Mouse (Mus musculus) forebrain, embryonic 10.5 days (tissue): ENCODE data around the gene Shmt2. TPM values are rescaled to one million over a fixed set of nuclear protein-coding genes. Genes with fewer than 3 reads are reported as not detected.
A peak's percentile ranks its signal among the peaks of the same experiment; 100 is the strongest.

ENCODE experiments used
- DNase-seq: peaks from one replicate; pipeline ENCODE4 v3.0.0-alpha.2; 2017; ENCODE audit warnings: low spot score; ENCODE audit errors: extremely low spot score
- H3K27ac ChIP-seq: fragments of 300-500 bp; sonication (generic); 2 replicates; pipeline ENCODE4 v1.5.1; 2016; ENCODE audit warnings: mild to moderate bottlenecking
- H3K27me3 ChIP-seq: fragments of 300-500 bp; sonication (generic); 2 replicates; pipeline ENCODE4 v1.6.1; 2016; ENCODE audit warnings: mild to moderate bottlenecking; ENCODE audit not compliant: poor library complexity, severe bottlenecking
- H3K36me3 ChIP-seq: fragments of 300-500 bp; sonication (generic); replicated peaks from 2 replicates; pipeline ENCODE4 v1.6.1; 2016; ENCODE audit warnings: mild to moderate bottlenecking, moderate library complexity
- H3K4me1 ChIP-seq: fragments of 300-500 bp; sonication (generic); 2 replicates; pipeline ENCODE4 v1.6.1; 2016
- H3K4me3 ChIP-seq: fragments of 300-500 bp; sonication (generic); 2 replicates; pipeline ENCODE4 v1.5.1; 2016; ENCODE audit warnings: mild to moderate bottlenecking, moderate library complexity
- H3K9me3 ChIP-seq: fragments of 300-500 bp; sonication (generic); 2 replicates; pipeline ENCODE4 v1.6.1; 2016; ENCODE audit warnings: mild to moderate bottlenecking, moderate library complexity
- WGBS: fragments of 180-500 bp; shearing (Covaris S2); methylation state at CpG from one replicate; pipeline ENCODE4 v1.1.7; 2016; 5-methylcytosine and 5-hydroxymethylcytosine counted together
- polyA plus RNA-seq: library from polyadenylated mRNA; unstranded; fragments of >200 nt; fragmentation: Nextera tagmentation; extraction: Ambion mirVana; gene quantifications from 2 replicates; pipeline ENCODE4 v1.2.1, GENCODE M21; 2016

The Shmt2 gene
- polyA plus RNA-seq = 124 and 129 TPM in 2 replicates

- Histone ChIP-seq H3K4me3 (peak within 1 kb of the TSS; percentile 69), H3K4me1 (peaks cover 68% of the 10 kb centered on the region), H3K36me3 (peaks cover 38% of the 10 kb centered on the region), H3K27ac (peak within 1 kb of the TSS; percentile 87), H3K9me3 (peaks cover 11% of the 10 kb centered on the region; the same call in 1 of the 2 replicates), H3K27me3 (peaks cover 85% of the 10 kb centered on the region)
- DNase-seq = peak; percentile 89
- WGBS = under 1% methylated on average over 21 of the region's 21 CpGs
These were observed at the start of gene Shmt2 for GRCm38 (mm10) chr10:127522088-127522581. Shmt2 (minus strand) TSS chr10:127522444.

- no peak for DNase-seq
- Histone ChIP-seq H3K4me1 (0 out of 2 replicates have a peak, but pooled peaks cover 6% of the 10 kb centered on the region), H3K27ac (no peak overlapping the region), H3K9me3 (no peaks in the 10 kb centered on the region), H3K4me3 (no peak overlapping the region), H3K27me3 (no peaks in the 10 kb centered on the region), H3K36me3 (peaks cover 95% of the 10 kb centered on the region)
- 92% methylated on average over 17 of the region's 17 CpGs for WGBS
These were observed 48.8 kb upstream of the Shmt2 start for GRCm38 (mm10) chr10:127570937-127571641.

GRCm38 (mm10) chr10:127570384-127570783 lies 48.1 kb upstream of the Shmt2 start:
- WGBS = 86% methylated on average over 6 of the region's 6 CpGs

GRCm38 (mm10) chr10:127569450-127569849 lies 47.2 kb upstream of the Shmt2 start:
- H3K9me3 ChIP-seq = no peaks in the 10 kb centered on the region
- H3K4me3 ChIP-seq = no peak overlapping the region
- no peaks in the 10 kb centered on the region for H3K27me3 ChIP-seq
- 42% methylated on average over 3 of the region's 3 CpGs for WGBS
- DNase-seq = peak; percentile 73
- H3K36me3 ChIP-seq = peaks cover 92% of the 10 kb centered on the region
- no peak overlapping the region for H3K27ac ChIP-seq
- H3K4me1 ChIP-seq = 0 out of 2 replicates have a peak, but pooled peaks cover 6% of the 10 kb centered on the region

More at GRCm38 (mm10) chr10:127570384-127570783, 48.1 kb upstream of the Shmt2 start:
- Histone ChIP-seq H3K27ac (no peak overlapping the region), H3K27me3 (no peaks in the 10 kb centered on the region), H3K4me3 (no peak overlapping the region), H3K36me3 (peaks cover 94% of the 10 kb centered on the region), H3K9me3 (no peaks in the 10 kb centered on the region), H3K4me1 (0 out of 2 replicates have a peak, but pooled peaks cover 6% of the 10 kb centered on the region)
- no peak for DNase-seq

- 96% methylated on average over 28 of the region's 28 CpGs for WGBS
- H3K36me3 ChIP-seq = peaks cover 92% of the 10 kb centered on the region
These were observed 44.5 kb upstream of the Shmt2 start for GRCm38 (mm10) chr10:127566553-127567326.

GRCm38 (mm10) chr10:127564301-127564700 lies 42.1 kb upstream of the Shmt2 start:
- no peak for DNase-seq
- no peaks in the 10 kb centered on the region for H3K27me3 ChIP-seq
- H3K4me1 ChIP-seq = peaks cover under 1% of the 10 kb centered on the region; the same call in 1 of the 2 replicates
- peaks cover 95% of the 10 kb centered on the region for H3K36me3 ChIP-seq
- 71% methylated on average over 13 of the region's 13 CpGs for WGBS
- H3K4me3 ChIP-seq = no peak overlapping the region
- H3K9me3 ChIP-seq = no peaks in the 10 kb centered on the region
- no peak overlapping the region for H3K27ac ChIP-seq

More at GRCm38 (mm10) chr10:127566553-127567326, 44.5 kb upstream of the Shmt2 start:
- H3K4me1 ChIP-seq = peaks cover 6% of the 10 kb centered on the region; the same call in 1 of the 2 replicates
- H3K27me3 ChIP-seq = no peaks in the 10 kb centered on the region
- no peak overlapping the region for H3K4me3 ChIP-seq
- no peaks in the 10 kb centered on the region for H3K9me3 ChIP-seq
- no peak for DNase-seq
- no peak overlapping the region for H3K27ac ChIP-seq

- H3K9me3 ChIP-seq = no peaks in the 10 kb centered on the region
- DNase-seq = no peak
- no peak overlapping the region for H3K4me3 ChIP-seq
- H3K27ac ChIP-seq = no peak overlapping the region
- H3K4me1 ChIP-seq = no peaks in the 10 kb centered on the region; the same call in 1 of the 2 replicates
- 88% methylated on average over 8 of the region's 8 CpGs for WGBS
- H3K36me3 ChIP-seq = peaks cover 95% of the 10 kb centered on the region
- H3K27me3 ChIP-seq = no peaks in the 10 kb centered on the region
These were observed 41.6 kb upstream of the Shmt2 start for GRCm38 (mm10) chr10:127563840-127564239.

- no peaks in the 10 kb centered on the region; the same call in 1 of the 2 replicates for H3K4me1 ChIP-seq
- no peak for DNase-seq
- peaks cover 7% of the 10 kb centered on the region; the same call in 1 of the 2 replicates for H3K9me3 ChIP-seq
- H3K4me3 ChIP-seq = no peak overlapping the region
- peaks cover 97% of the 10 kb centered on the region for H3K36me3 ChIP-seq
- no peaks in the 10 kb centered on the region for H3K27me3 ChIP-seq
- no peak overlapping the region for H3K27ac ChIP-seq
These were observed 38.9 kb upstream of the Shmt2 start for GRCm38 (mm10) chr10:127561145-127561544.

- Histone ChIP-seq H3K4me1 (no peaks in the 10 kb centered on the region), H3K36me3 (peaks cover 100% of the 10 kb centered on the region), H3K27me3 (no peaks in the 10 kb centered on the region), H3K9me3 (peaks cover 7% of the 10 kb centered on the region; the same call in 1 of the 2 replicates), H3K27ac (no peak overlapping the region), H3K4me3 (no peak overlapping the region)
- WGBS = 89% methylated on average over 13 of the region's 13 CpGs
- DNase-seq = no peak
These were observed 35.2 kb upstream of the Shmt2 start for GRCm38 (mm10) chr10:127557397-127557796.

GRCm38 (mm10) chr10:127555703-127556102 lies 33.5 kb upstream of the Shmt2 start:
- no peak overlapping the region for H3K4me3 ChIP-seq
- peaks cover 7% of the 10 kb centered on the region; the same call in 1 of the 2 replicates for H3K9me3 ChIP-seq
- DNase-seq = peak; percentile 46
- no peak overlapping the region for H3K27ac ChIP-seq
- H3K4me1 ChIP-seq = no peaks in the 10 kb centered on the region
- 73% methylated on average over 18 of the region's 18 CpGs for WGBS
- peaks cover 100% of the 10 kb centered on the region for H3K36me3 ChIP-seq
- no peaks in the 10 kb centered on the region for H3K27me3 ChIP-seq

- WGBS = 93% methylated on average over 17 of the region's 17 CpGs
- no peak for DNase-seq
- Histone ChIP-seq H3K4me3 (no peak overlapping the region), H3K27ac (no peak overlapping the region), H3K9me3 (no peaks in the 10 kb centered on the region), H3K4me1 (no peaks in the 10 kb centered on the region), H3K36me3 (peaks cover 100% of the 10 kb centered on the region), H3K27me3 (no peaks in the 10 kb centered on the region)
These were observed 27.6 kb upstream of the Shmt2 start for GRCm38 (mm10) chr10:127549892-127550291.

- DNase-seq = no peak
- Histone ChIP-seq H3K27me3 (no peaks in the 10 kb centered on the region), H3K4me3 (no peak overlapping the region), H3K36me3 (peaks cover 100% of the 10 kb centered on the region), H3K4me1 (no peaks in the 10 kb centered on the region), H3K27ac (no peak overlapping the region), H3K9me3 (no peaks in the 10 kb centered on the region)
- 94% methylated on average over 15 of the region's 15 CpGs for WGBS
These were observed 26.0 kb upstream of the Shmt2 start for GRCm38 (mm10) chr10:127548236-127548635.
